Mouse (Mus musculus): ENCODE data around the gene Tomm34.

- TF ChIP-seq CTCF (conservative IDR thresholded peaks at IDR 0.05; ENCODE audit: insufficient read depth, insufficient read length, low read depth, low read length) = no peak
- no peak for TF ChIP-seq POLR2A (IDR thresholded peaks at IDR 0.05; ENCODE audit: low read depth, low read length)
These were observed 52.1 kb downstream of the Tomm34 start for GRCm38 (mm10) chr2:164018910-164019309.

Data from kidney, adult 2 months (tissue).